9 mouse cellular contexts compared by ENCODE assay signal in genomic region chr7:128031403-128031976, GRCm38 (mm10). TPM values are rescaled to one million over a fixed set of nuclear protein-coding genes. Genes with fewer than 3 reads are reported as not detected.
A peak's percentile ranks its signal among the peaks of the same experiment; 100 is the strongest.
DNase-seq lines count a peak whose midpoint lies in the region; ATAC-seq and TF ChIP-seq lines count a peak whose summit lies in the region.
"Had no signal": no experiment of that assay in that cellular context is flagged by ENCODE, and none has a peak within 500 bp of the region (broad histone marks: within the 10 kb centered on the region; RNA-seq: fewer than 3 reads in every experiment).

No protein-coding gene starts in this region.

- H3K27ac ChIP-seq in forebrain, embryonic 16.5 days (ENCODE audit: low read length), result no peak overlapping the region
- H3K27ac ChIP-seq in forebrain, embryonic 11.5 days (ENCODE audit: low read depth, low read length), result no peak overlapping the region
- H3K27ac ChIP-seq in ES-E14 (ENCODE audit: insufficient read depth, low read depth, low read length, poor library complexity, severe bottlenecking), result no peak overlapping the region
- no peak overlapping the region for H3K27ac ChIP-seq in hindbrain, embryonic 14.5 days
- no peak overlapping the region for H3K27ac ChIP-seq in liver, embryonic 15.5 days (replicated peaks)
- H3K27ac ChIP-seq: heart, embryonic 13.5 days had no signal

- in situ Hi-C loops in ES-E14 (cut with MboI; ENCODE audit: low sequenced_read_pairs in 2 of 2, unreplicated experiment in 2 of 2), result no loop called here

- no peaks in the 10 kb centered on the region for H3K27me3 ChIP-seq in forebrain, embryonic 16.5 days (replicated peaks; ENCODE audit: control insufficient read depth, insufficient read depth, low read length)
- no peaks in the 10 kb centered on the region for H3K27me3 ChIP-seq in forebrain, embryonic 11.5 days (ENCODE audit: control insufficient read depth, insufficient read depth, low read length)
- no peaks in the 10 kb centered on the region for H3K27me3 ChIP-seq in hindbrain, embryonic 14.5 days (ENCODE audit: control insufficient read depth, insufficient read depth, low read length)
- no peaks in the 10 kb centered on the region for H3K27me3 ChIP-seq in liver, embryonic 15.5 days
- H3K27me3 ChIP-seq: heart, embryonic 13.5 days had no signal

- no peak overlapping the region for H3K4me3 ChIP-seq in forebrain, embryonic 16.5 days (replicated peaks; ENCODE audit: low read length)
- no peak overlapping the region for H3K4me3 ChIP-seq in forebrain, embryonic 11.5 days (ENCODE audit: low read depth, low read length)
- no peak overlapping the region for H3K4me3 ChIP-seq in ES-E14 (ENCODE audit: insufficient read depth in 1 of 2, low read depth in 1 of 2, low read length in 2 of 2, poor library complexity in 1 of 2, severe bottlenecking in 1 of 2)
- no peak overlapping the region for H3K4me3 ChIP-seq in hindbrain, embryonic 14.5 days (replicated peaks; ENCODE audit: low read length)
- H3K4me3 ChIP-seq in liver, embryonic 15.5 days (replicated peaks), result no peak overlapping the region
- H3K4me3 ChIP-seq: heart, embryonic 13.5 days had no signal

- H3K4me2 ChIP-seq in forebrain, embryonic 16.5 days (ENCODE audit: low read length), result no peak overlapping the region
- no peak overlapping the region for H3K4me2 ChIP-seq in forebrain, embryonic 11.5 days (ENCODE audit: low read depth, low read length, severe bottlenecking)
- H3K4me2 ChIP-seq in hindbrain, embryonic 14.5 days (replicated peaks), result no peak overlapping the region
- H3K4me2 ChIP-seq in liver, embryonic 15.5 days, result no peak overlapping the region
- H3K4me2 ChIP-seq: heart, embryonic 13.5 days had no signal

- peak; percentile 61; the same call in 1 of the 2 replicates for ATAC-seq in forebrain, embryonic 16.5 days
- no peak for ATAC-seq in forebrain, embryonic 11.5 days (replicated peaks; ENCODE audit: low FRiP score)
- peak; percentile 65; the same call in 1 of the 2 replicates for ATAC-seq in hindbrain, embryonic 14.5 days (ENCODE audit: low FRiP score)
- ATAC-seq in liver, embryonic 15.5 days (ENCODE audit: insufficient read depth), result peak; percentile 68
- no peak for ATAC-seq in CD4-positive, CD25-positive, alpha-beta regulatory T cell, adult 4 months

- no peaks in the 10 kb centered on the region for H3K36me3 ChIP-seq in forebrain, embryonic 16.5 days (ENCODE audit: control insufficient read depth, insufficient read depth)
- H3K36me3 ChIP-seq in forebrain, embryonic 11.5 days (ENCODE audit: control insufficient read depth, insufficient read depth, low read length), result no peaks in the 10 kb centered on the region
- no peaks in the 10 kb centered on the region for H3K36me3 ChIP-seq in ES-E14 (ENCODE audit: control insufficient read depth, insufficient read depth, low read length, poor library complexity, severe bottlenecking)
- H3K36me3 ChIP-seq in hindbrain, embryonic 14.5 days (replicated peaks; ENCODE audit: control insufficient read depth, insufficient read depth), result no peaks in the 10 kb centered on the region
- H3K36me3 ChIP-seq in liver, embryonic 15.5 days (replicated peaks), result no peaks in the 10 kb centered on the region
- H3K36me3 ChIP-seq: heart, embryonic 13.5 days had no signal

- H3K9me3 ChIP-seq in forebrain, embryonic 16.5 days (ENCODE audit: control insufficient read depth, low read length), result no peaks in the 10 kb centered on the region
- H3K9me3 ChIP-seq in forebrain, embryonic 11.5 days (ENCODE audit: control insufficient read depth, low read length), result no peaks in the 10 kb centered on the region
- H3K9me3 ChIP-seq in ES-E14 (ENCODE audit: control insufficient read depth, insufficient read depth, low read depth, low read length), result no peaks in the 10 kb centered on the region
- no peaks in the 10 kb centered on the region for H3K9me3 ChIP-seq in hindbrain, embryonic 14.5 days (ENCODE audit: control insufficient read depth, low read length)
- no peaks in the 10 kb centered on the region for H3K9me3 ChIP-seq in liver, embryonic 15.5 days (replicated peaks)
- H3K9me3 ChIP-seq: heart, embryonic 13.5 days had no signal

- 37% methylated on average over 9 of the region's 9 CpGs for WGBS in forebrain, embryonic 16.5 days
- WGBS in forebrain, embryonic 11.5 days, result 31% methylated on average over 9 of the region's 9 CpGs
- WGBS in hindbrain, embryonic 14.5 days, result 41% methylated on average over 9 of the region's 9 CpGs
- WGBS in liver, embryonic 15.5 days (ENCODE audit: insufficient replicate concordance), result 43% methylated on average over 9 of the region's 9 CpGs

- H3K4me1 ChIP-seq in forebrain, embryonic 16.5 days (replicated peaks; ENCODE audit: control insufficient read depth, insufficient read depth, low read length), result no peaks in the 10 kb centered on the region
- H3K4me1 ChIP-seq in forebrain, embryonic 11.5 days (replicated peaks; ENCODE audit: control insufficient read depth, insufficient read depth, low read length), result no peaks in the 10 kb centered on the region
- no peaks in the 10 kb centered on the region for H3K4me1 ChIP-seq in ES-E14 (ENCODE audit: control insufficient read depth in 2 of 2, insufficient read depth in 2 of 2, low read length in 2 of 2, poor library complexity in 1 of 2)
- H3K4me1 ChIP-seq in hindbrain, embryonic 14.5 days (replicated peaks; ENCODE audit: control insufficient read depth, insufficient read depth, low read length), result no peaks in the 10 kb centered on the region
- H3K4me1 ChIP-seq in liver, embryonic 15.5 days (replicated peaks), result 0 out of 2 replicates have a peak, but pooled peaks cover 3% of the 10 kb centered on the region

- no peak overlapping the region for H3K9ac ChIP-seq in forebrain, embryonic 16.5 days (replicated peaks; ENCODE audit: low read depth, low read length)
- H3K9ac ChIP-seq in forebrain, embryonic 11.5 days (ENCODE audit: low read length), result no peak overlapping the region
- H3K9ac ChIP-seq in ES-E14 (ENCODE audit: insufficient read depth, low read depth, low read length, poor library complexity, severe bottlenecking), result no peak overlapping the region
- no peak overlapping the region for H3K9ac ChIP-seq in hindbrain, embryonic 14.5 days
- no peak overlapping the region for H3K9ac ChIP-seq in liver, embryonic 15.5 days
- H3K9ac ChIP-seq: heart, embryonic 13.5 days had no signal

- DNase-seq in forebrain, embryonic 11.5 days (ENCODE audit: low spot score), result no peak
- peak; percentile 68 for DNase-seq in ES-E14 (ENCODE audit: low read depth, low spot score)
- DNase-seq in hindbrain, embryonic 14.5 days (ENCODE audit: low spot score), result peak; percentile 50
- DNase-seq in gastrocnemius, adult 8-10 months (ENCODE audit: low spot score in 2 of 2), result no peak
- DNase-seq in natural killer cell, adult 2 months (ENCODE audit: low spot score in 2 of 2), result no peak

TF ChIP-seq in ES-E14, 5 proteins besides CTCF, POLR2A, EP300 and RAD21:
- TF ChIP-seq MAFK (IDR thresholded peaks at IDR 0.05; ENCODE audit: insufficient read depth, low read depth, low read length), result no peak
- peak; percentile 93 for TF ChIP-seq HCFC1 (IDR thresholded peaks at IDR 0.05; ENCODE audit: borderline replicate concordance, insufficient read depth, low read length)
- no peak for TF ChIP-seq ZC3H11A (IDR thresholded peaks at IDR 0.05; ENCODE audit: borderline replicate concordance, low read depth, low read length)
- peak; percentile 58; the same call in 1 of the 2 replicates for TF ChIP-seq CHD2 (IDR thresholded peaks at IDR 0.05; ENCODE audit: low read depth, low read length)
- TF ChIP-seq ZNF384 (IDR thresholded peaks at IDR 0.05; ENCODE audit: low read depth, low read length), result peak; percentile 91

RNA-seq across cellular contexts. Expression of gene Trim72, which starts 27.7 kb away (rescaled TPM):
- polyA plus RNA-seq in forebrain, embryonic 16.5 days (2015; fragmentation: Nextera tagmentation; extraction: Ambion mirVana), result not detected in 2 replicates
- polyA plus RNA-seq in forebrain, embryonic 11.5 days (2014; fragmentation: Nextera tagmentation; extraction: Ambion mirVana), result not detected in 2 replicates
- 1.1 and 1.2 TPM in 2 replicates for total RNA-seq in ES-E14 (2012; rRNA removed)
- not detected in 2 replicates for polyA plus RNA-seq in hindbrain, embryonic 14.5 days (2014; fragmentation: Nextera tagmentation; extraction: Ambion mirVana)
- polyA plus RNA-seq in liver, embryonic 15.5 days (2015; fragmentation: Nextera tagmentation; extraction: Ambion mirVana), result 0.25 and 0.38 TPM in 2 replicates
- 100 to 1,000 TPM; 204 to 246 (median 223) TPM for total RNA-seq in gastrocnemius, adult 8-10 months (2022)
- not detected for polyA plus RNA-seq in CD4-positive, CD25-positive, alpha-beta regulatory T cell, adult 4 months (2017; shearing (Covaris generic))

RNA-seq across cellular contexts. Expression of gene Itgam, which starts 30.9 kb away (rescaled TPM):
- polyA plus RNA-seq in forebrain, embryonic 16.5 days (2015; fragmentation: Nextera tagmentation; extraction: Ambion mirVana), result 0.99 and 1.1 TPM in 2 replicates
- polyA plus RNA-seq in forebrain, embryonic 11.5 days (2014; fragmentation: Nextera tagmentation; extraction: Ambion mirVana), result 0.40 and 0.57 TPM in 2 replicates
- 0.42 and 1.0 TPM in 2 replicates for total RNA-seq in ES-E14 (2012; rRNA removed)
- polyA plus RNA-seq in hindbrain, embryonic 14.5 days (2014; fragmentation: Nextera tagmentation; extraction: Ambion mirVana), result 0.60 and 0.88 TPM in 2 replicates
- polyA plus RNA-seq in liver, embryonic 15.5 days (2015; fragmentation: Nextera tagmentation; extraction: Ambion mirVana), result 6.0 TPM in 2 replicates
- 1 to 10 TPM in 2 of 4 experiments, under 1 TPM in 2; 0.60 to 3.1 (median 1.1) TPM for total RNA-seq in gastrocnemius, adult 8-10 months (2022)
- under 1 TPM; 0.56 to 0.70 TPM for polyA plus RNA-seq in CD4-positive, CD25-positive, alpha-beta regulatory T cell, adult 4 months (2017; shearing (Covaris generic))

RNA-seq across cellular contexts. Expression of gene Gm49368, which starts 31.0 kb away (rescaled TPM):
- not detected in 2 replicates for polyA plus RNA-seq in forebrain, embryonic 16.5 days (2015; fragmentation: Nextera tagmentation; extraction: Ambion mirVana)
- not detected in 2 replicates for polyA plus RNA-seq in forebrain, embryonic 11.5 days (2014; fragmentation: Nextera tagmentation; extraction: Ambion mirVana)
- not detected in 2 replicates for total RNA-seq in ES-E14 (2012; rRNA removed)
- polyA plus RNA-seq in hindbrain, embryonic 14.5 days (2014; fragmentation: Nextera tagmentation; extraction: Ambion mirVana), result not detected in 2 replicates
- polyA plus RNA-seq in liver, embryonic 15.5 days (2015; fragmentation: Nextera tagmentation; extraction: Ambion mirVana), result 0.20 TPM in 1 of 2 replicates, not detected in the other
- not detected for total RNA-seq in gastrocnemius, adult 8-10 months (2022)
- not detected for polyA plus RNA-seq in CD4-positive, CD25-positive, alpha-beta regulatory T cell, adult 4 months (2017; shearing (Covaris generic))
- polyA plus RNA-seq: heart, embryonic 13.5 days had no signal

RNA-seq across cellular contexts. Expression of gene Pycard, which starts 37.8 kb away (rescaled TPM):
- polyA plus RNA-seq in forebrain, embryonic 16.5 days (2015; fragmentation: Nextera tagmentation; extraction: Ambion mirVana), result 4.9 and 5.1 TPM in 2 replicates
- 4.2 and 7.0 TPM in 2 replicates for polyA plus RNA-seq in forebrain, embryonic 11.5 days (2014; fragmentation: Nextera tagmentation; extraction: Ambion mirVana)
- 38.7 and 62.1 TPM in 2 replicates for total RNA-seq in ES-E14 (2012; rRNA removed)
- polyA plus RNA-seq in hindbrain, embryonic 14.5 days (2014; fragmentation: Nextera tagmentation; extraction: Ambion mirVana), result 6.6 and 9.8 TPM in 2 replicates
- polyA plus RNA-seq in liver, embryonic 15.5 days (2015; fragmentation: Nextera tagmentation; extraction: Ambion mirVana), result 24.9 and 29.1 TPM in 2 replicates
- under 1 TPM in 3 of 4 experiments, not detected in 1; 0.21 to 0.75 (median 0.43) TPM for total RNA-seq in gastrocnemius, adult 8-10 months (2022)
- polyA plus RNA-seq in CD4-positive, CD25-positive, alpha-beta regulatory T cell, adult 4 months (2017; shearing (Covaris generic)), result 100 to 1,000 TPM; 247 to 260 TPM

Comparison
In these comparisons a context has a peak if more than half of its experiments do, and no peak if none do; other contexts are left out.
1. ATAC-seq: peak in forebrain, embryonic 16.5 days (single experiment), hindbrain, embryonic 14.5 days (single experiment) and liver, embryonic 15.5 days (single experiment); none in forebrain, embryonic 11.5 days (single experiment) and CD4-positive, CD25-positive, alpha-beta regulatory T cell, adult 4 months (single experiment).
2. DNase-seq: peak in ES-E14 (single experiment) and hindbrain, embryonic 14.5 days (single experiment); none in forebrain, embryonic 11.5 days (single experiment), gastrocnemius, adult 8-10 months (0 of 2) and natural killer cell, adult 2 months (0 of 2).